Mouse (Mus musculus) CH12.LX (cell line): ENCODE measurements around the gene Sirt3. TPM values are rescaled to one million over a fixed set of nuclear protein-coding genes. Genes with fewer than 3 reads are reported as not detected.

ENCODE experiments used
- DNase-seq: peaks from one replicate; pipeline ENCODE4 v3.0.0-alpha.2; 2013; ENCODE audit errors: extremely low read depth
- H3K27ac ChIP-seq: 2 replicates; pipeline ENCODE4 v1.5.1; 2012; ENCODE audit warnings: low read depth, mild to moderate bottlenecking, control low read depth, moderate library complexity; ENCODE audit not compliant: insufficient read depth
- H3K27me3 ChIP-seq: replicated peaks from 2 replicates; pipeline ENCODE3; 2012; ENCODE audit warnings: inconsistent platforms
- H3K36me3 ChIP-seq, 2 experiments: replicated peaks in 1 of 2; 2 replicates each; pipeline versions ENCODE3 to v1.6.1; 2012; ENCODE audit warnings: inconsistent platforms in 1 of 2, low read length in 1 of 2, mild to moderate bottlenecking in 1 of 2, mixed read lengths in 1 of 2, moderate library complexity in 1 of 2; ENCODE audit not compliant: control insufficient read depth in 1 of 2, insufficient read depth in 1 of 2
- H3K4me1 ChIP-seq, 2 experiments: 2 replicates each; pipeline ENCODE4 v1.6.1; 2012; ENCODE audit warnings: inconsistent platforms in 1 of 2, moderate library complexity in 1 of 2; ENCODE audit not compliant: insufficient read depth in 2 of 2, control insufficient read depth in 1 of 2
- H3K4me2 ChIP-seq: 2 replicates; pipeline ENCODE4 v1.6.1; 2012; ENCODE audit warnings: low read depth, mild to moderate bottlenecking, control low read depth; ENCODE audit not compliant: poor library complexity, insufficient read depth, severe bottlenecking
- H3K4me3 ChIP-seq, 3 experiments: fragments of 150-350 bp in 1 of 3; sonication (generic) in 1 of 3; replicated peaks in 1 of 3; 2 replicates each; pipeline versions ENCODE3 to v1.5.1; 2011 to 2012; ENCODE audit warnings: low read depth in 2 of 3, low read length in 2 of 3, mild to moderate bottlenecking in 2 of 3, moderate library complexity in 2 of 3, control low read depth in 1 of 3, improper control_type of control experiment in 1 of 3, inconsistent platforms in 1 of 3, mixed read lengths in 1 of 3; ENCODE audit not compliant: poor library complexity in 1 of 3
- H3K79me2 ChIP-seq: replicated peaks from 2 replicates; pipeline ENCODE4 v1.6.1; 2012; ENCODE audit warnings: mild to moderate bottlenecking, moderate library complexity; ENCODE audit not compliant: control insufficient read depth, poor library complexity, insufficient read depth, severe bottlenecking; ENCODE audit errors: extremely low read depth
- H3K9ac ChIP-seq: 2 replicates; pipeline ENCODE4 v1.6.1; 2012; ENCODE audit warnings: low read depth, mild to moderate bottlenecking, control low read depth, moderate library complexity; ENCODE audit not compliant: insufficient read depth
- H3K9me3 ChIP-seq: replicated peaks from 2 replicates; pipeline ENCODE3; 2012; ENCODE audit warnings: low read length, inconsistent platforms, mixed read lengths
- CHD1 ChIP-seq: IDR thresholded peaks from 2 replicates; pipeline ENCODE4 v1.6.1; 2012; ENCODE audit warnings: low read depth, low read length, improper control_type of control experiment, inconsistent platforms
- CHD2 ChIP-seq: IDR thresholded peaks from 2 replicates; pipeline ENCODE4 v1.6.1; 2011; ENCODE audit warnings: low read length, improper control_type of control experiment
- E2F4 ChIP-seq: IDR thresholded peaks from 2 replicates; pipeline ENCODE4 v1.6.1; 2011; ENCODE audit warnings: low read depth, low read length, improper control_type of control experiment; ENCODE audit not compliant: insufficient replicate concordance
- EP300 ChIP-seq: IDR thresholded peaks from 2 replicates; pipeline ENCODE4 v1.6.1; 2011; ENCODE audit warnings: low read length, improper control_type of control experiment
- ETS1 ChIP-seq: conservative IDR thresholded peaks from 2 replicates; pipeline ENCODE4 v1.6.1; 2012; ENCODE audit warnings: low read depth, mild to moderate bottlenecking, inconsistent platforms, low read length, improper control_type of control experiment, moderate library complexity
- GABPA ChIP-seq: IDR thresholded peaks from 2 replicates; pipeline ENCODE4 v1.6.1; 2012; ENCODE audit warnings: low read depth, low read length, improper control_type of control experiment, inconsistent platforms; ENCODE audit not compliant: insufficient replicate concordance
- HCFC1 ChIP-seq: IDR thresholded peaks from 2 replicates; pipeline ENCODE4 v1.6.1; 2012; ENCODE audit warnings: low read depth, mild to moderate bottlenecking, inconsistent platforms, low read length, improper control_type of control experiment
- IRF4 ChIP-seq: IDR thresholded peaks from 2 replicates; pipeline ENCODE4 v1.6.1; 2014; ENCODE audit warnings: low read depth, mild to moderate bottlenecking, inconsistent platforms, low read length, improper control_type of control experiment
- JUN ChIP-seq: IDR thresholded peaks from 2 replicates; pipeline ENCODE4 v1.6.1; 2011; ENCODE audit warnings: low read depth, mild to moderate bottlenecking, low read length, improper control_type of control experiment, moderate library complexity; ENCODE audit not compliant: insufficient read depth
- JUND ChIP-seq: conservative IDR thresholded peaks from 2 replicates; pipeline ENCODE4 v1.6.1; 2011; ENCODE audit warnings: low read depth, low read length, improper control_type of control experiment
- MAFK ChIP-seq: IDR thresholded peaks from 2 replicates; pipeline ENCODE4 v1.6.1; 2011; ENCODE audit warnings: low read length, improper control_type of control experiment; ENCODE audit not compliant: insufficient replicate concordance
- MAX ChIP-seq: IDR thresholded peaks from 2 replicates; pipeline ENCODE4 v1.6.1; 2011; ENCODE audit warnings: low read length, improper control_type of control experiment
- MAZ ChIP-seq: IDR thresholded peaks from 2 replicates; pipeline ENCODE4 v1.6.1; 2012; ENCODE audit warnings: low read depth, mild to moderate bottlenecking, inconsistent platforms, low read length, improper control_type of control experiment, moderate library complexity
- MEF2A ChIP-seq: IDR thresholded peaks from 2 replicates; pipeline ENCODE4 v1.6.1; 2014; ENCODE audit warnings: low read depth, mild to moderate bottlenecking, inconsistent platforms, low read length, improper control_type of control experiment, borderline replicate concordance
- POLR2A ChIP-seq: IDR thresholded peaks from 2 replicates; pipeline ENCODE4 v1.6.1; 2011; ENCODE audit warnings: low read depth, mild to moderate bottlenecking, improper control_type of control experiment, low read length
- POLR2AphosphoS2 ChIP-seq: IDR thresholded peaks from 2 replicates; pipeline ENCODE4 v1.6.1; 2011; ENCODE audit warnings: low read depth, low read length, improper control_type of control experiment
- RCOR1 ChIP-seq: conservative IDR thresholded peaks from 2 replicates; pipeline ENCODE4 v1.6.1; 2012; ENCODE audit warnings: low read depth, mild to moderate bottlenecking, inconsistent platforms, low read length, improper control_type of control experiment
- TBP ChIP-seq: conservative IDR thresholded peaks from 2 replicates; pipeline ENCODE4 v1.6.1; 2011; ENCODE audit warnings: low read depth, low read length, improper control_type of control experiment
- TCF12 ChIP-seq: IDR thresholded peaks from 2 replicates; pipeline ENCODE4 v1.6.1; 2014; ENCODE audit warnings: low read depth, mild to moderate bottlenecking, inconsistent platforms, low read length, improper control_type of control experiment
- USF1 ChIP-seq: IDR thresholded peaks from 2 replicates; pipeline ENCODE4 v1.6.1; 2014; ENCODE audit warnings: low read depth, mild to moderate bottlenecking, inconsistent platforms, low read length, improper control_type of control experiment
- ZC3H11A ChIP-seq: IDR thresholded peaks from 2 replicates; pipeline ENCODE4 v1.6.1; 2012; ENCODE audit warnings: low read depth, mild to moderate bottlenecking, inconsistent platforms, low read length, improper control_type of control experiment
- ZKSCAN1 ChIP-seq: IDR thresholded peaks from 2 replicates; pipeline ENCODE4 v1.6.1; 2012; ENCODE audit warnings: low read depth, inconsistent platforms, low read length, improper control_type of control experiment, borderline replicate concordance
- ZMIZ1 ChIP-seq: IDR thresholded peaks from 2 replicates; pipeline ENCODE4 v1.6.1; 2012; ENCODE audit warnings: low read depth, mild to moderate bottlenecking, inconsistent platforms, low read length, improper control_type of control experiment
- ZNF384 ChIP-seq: IDR thresholded peaks from 2 replicates; pipeline ENCODE4 v1.6.1; 2012; ENCODE audit warnings: low read depth, low read length, improper control_type of control experiment, inconsistent platforms
- dilution Hi-C: fragments of 300-500 bp; cut with MboI; formaldehyde crosslinking; loops from 2 replicates; pipeline ENCODE4 v1.14.3; 2020; ENCODE audit warnings: low sequenced_read_pairs; ENCODE audit not compliant: extremely low pct_unique_long_range_greater_than_20kb, extremely low pct_ligation_motif_present
- in situ Hi-C: fragments of 300-500 bp; cut with MboI; formaldehyde crosslinking; loops from 3 replicates; pipeline ENCODE4 v1.14.3; 2019; ENCODE audit warnings: low sequenced_read_pairs, low pct_ligation_motif_present, low pct_unique_long_range_greater_than_20kb, mixed read lengths
- polyA plus RNA-seq: library from polyadenylated mRNA; unstranded; fragments of >175 nt; gene quantifications from 2 replicates; pipeline ENCODE4 v1.2.1, GENCODE M21; 2012; ENCODE audit warnings: low read depth; ENCODE audit not compliant: insufficient read length
- total RNA-seq, 2 experiments: library from RNA; depleted of rRNA; stranded (reverse); fragments of 300-350 nt in 1 of 2; fragments of >200 nt in 1 of 2; gene quantifications; 2 replicates each; pipeline ENCODE4 v1.2.3; 2012 to 2014

Sirt3 gene
- total and polyA plus RNA-seq, 3 experiments, result 12.6 to 23.7 (median 16.6) TPM

DNA sequence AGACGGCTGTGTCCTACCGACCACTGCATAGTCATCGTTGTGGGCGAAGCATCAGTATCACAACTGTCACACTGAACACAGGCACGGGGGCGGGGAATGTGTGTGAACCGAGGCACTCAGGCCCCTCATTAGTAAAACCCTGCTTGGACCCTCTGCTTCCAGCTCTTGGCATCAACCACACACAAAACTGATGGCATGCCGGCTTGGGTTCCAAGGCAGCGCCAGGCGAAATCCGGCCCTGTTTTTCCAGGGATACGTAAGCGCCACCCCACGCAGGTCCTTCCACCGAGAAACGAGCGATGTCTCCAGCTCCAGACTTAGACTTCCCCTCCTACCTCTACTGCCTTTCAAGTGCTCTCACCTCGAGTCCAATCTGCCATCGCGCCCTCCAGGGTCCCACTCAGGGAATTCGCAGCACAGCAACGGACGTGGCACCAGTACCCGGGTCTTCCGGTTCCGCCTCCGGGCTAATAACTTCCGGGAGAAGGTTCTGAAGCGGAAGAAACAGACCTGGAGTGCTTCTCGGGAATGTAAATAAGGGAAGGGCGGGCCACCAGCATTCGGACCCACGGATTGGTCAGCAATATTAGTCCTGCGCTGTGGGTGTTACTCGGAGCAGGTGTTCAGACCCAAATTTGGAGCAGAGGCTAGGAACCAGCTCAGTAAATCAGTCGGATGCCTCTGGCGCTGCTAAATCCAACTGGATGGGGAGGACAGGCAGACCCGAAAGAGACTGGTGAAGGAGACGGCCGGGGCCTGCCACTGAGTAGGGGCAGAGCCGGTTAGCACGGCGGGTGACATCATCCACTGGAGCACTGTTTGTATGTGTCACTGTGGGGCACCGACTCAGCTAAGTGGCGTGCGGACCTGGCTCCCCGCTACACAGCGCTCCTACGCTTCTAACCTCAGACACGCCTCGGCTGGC, 26.0 kb downstream of the Sirt3 start, which contains the start of gene Gm45785 (continued):
- peak; percentile 91 for TF ChIP-seq HCFC1
- TF ChIP-seq, all 38 proteins: peak for 22

DNA sequence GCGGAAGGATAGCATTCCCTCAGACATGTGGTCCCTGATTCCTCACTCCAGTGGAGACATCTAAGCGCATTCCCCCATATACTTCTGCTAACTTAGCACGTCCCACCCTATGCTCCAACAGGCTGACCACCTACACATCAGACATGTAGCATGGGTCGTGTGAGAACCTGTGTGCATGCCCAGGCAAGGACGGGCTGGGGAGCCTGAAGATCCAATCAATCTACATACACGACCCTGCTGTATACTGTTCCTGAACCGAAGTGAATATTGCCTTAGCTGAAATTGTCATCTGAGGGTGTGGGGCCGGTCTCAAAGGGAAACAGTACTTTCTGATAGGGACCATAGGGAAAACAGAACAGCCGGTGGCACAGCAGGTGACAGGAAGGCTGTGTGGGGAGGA, 26.9 kb downstream of the Sirt3 start:
- dilution Hi-C loops, result no loop called here
- DNase-seq, result no peak
- peak overlapping the region; percentile 83 for H3K9ac ChIP-seq

DNA sequence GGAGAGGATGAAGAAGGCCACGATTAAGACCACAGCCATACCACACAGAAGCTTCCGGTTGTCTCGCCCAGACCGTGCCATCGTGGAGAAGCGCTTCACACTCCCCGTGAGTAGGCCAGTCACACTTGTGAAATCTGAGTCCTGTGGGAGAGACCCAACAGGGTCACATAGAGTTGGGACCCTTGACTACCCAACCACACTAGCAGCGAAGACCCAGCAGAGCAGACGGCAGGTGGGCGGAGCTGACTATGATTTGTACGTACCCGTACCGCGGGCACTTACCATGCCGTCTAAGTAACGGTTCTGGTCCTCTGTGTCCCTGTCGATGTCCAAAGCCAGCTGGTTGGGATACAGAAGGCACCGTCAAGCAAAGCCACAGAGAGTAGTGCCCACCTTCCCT, 27.6 kb downstream of the Sirt3 start:
- no peak for DNase-seq
- dilution Hi-C loops, result no loop called here
- Histone ChIP-seq H3K4me1 (peaks cover 16 to 26% of the 10 kb centered on the region in 2 experiments), H3K4me3 (no peak overlapping the region), H3K79me2 (peaks cover 28% of the 10 kb centered on the region), H3K9me3 (no peaks in the 10 kb centered on the region), H3K27me3 (no peaks in the 10 kb centered on the region), H3K4me2 (no peak overlapping the region), H3K36me3 (peaks cover 44 to 60% of the 10 kb centered on the region in 2 experiments), H3K9ac (no peak overlapping the region), H3K27ac (no peak overlapping the region)
- in situ Hi-C loops, result no loop called here
- TF ChIP-seq E2F4 (no peak), MEF2A (no peak), POLR2AphosphoS2 (no peak), JUN (no peak), MAX (no peak), RCOR1 (no peak), CHD2 (no peak), TCF12 (no peak), EP300 (no peak), USF1 (no peak), MAZ (no peak), IRF4 (no peak), ZC3H11A (no peak), POLR2A (no peak), JUND (no peak)

More for the DNA sequence above, 26.9 kb downstream of the Sirt3 start:
- peak overlapping the region; percentile 84 to 98 (median 86) for H3K4me3 ChIP-seq
- no peaks in the 10 kb centered on the region for H3K9me3 ChIP-seq
- in situ Hi-C loops, result no loop called here
- H3K4me2 ChIP-seq, result peak overlapping the region; percentile 81
- no peaks in the 10 kb centered on the region for H3K27me3 ChIP-seq
- peaks cover 47 to 66% of the 10 kb centered on the region in 2 experiments for H3K36me3 ChIP-seq
- H3K79me2 ChIP-seq, result peaks cover 33% of the 10 kb centered on the region
- no peak overlapping the region for H3K27ac ChIP-seq
- TF ChIP-seq MAFK (no peak), ZMIZ1 (no peak), TBP (no peak), HCFC1 (no peak), CHD1 (no peak), ETS1 (no peak), GABPA (no peak), POLR2A (no peak), ZNF384 (no peak), ZKSCAN1 (no peak), POLR2AphosphoS2 (no peak), ZC3H11A (no peak)
- H3K4me1 ChIP-seq, result peaks cover 21 to 33% of the 10 kb centered on the region in 2 experiments
